Mouse (Mus musculus) small intestine, adult 2 months (tissue): ENCODE measurements around the gene 3110009E18Rik.

ENCODE experiments used
- CTCF ChIP-seq: fragments of 200-500 bp; IDR thresholded peaks from 2 replicates; pipeline ENCODE4 v1.5.1; 2012; ENCODE audit warnings: low read depth, mild to moderate bottlenecking, control low read depth, inconsistent platforms, low read length, moderate library complexity, mixed read lengths; ENCODE audit not compliant: insufficient replicate concordance, insufficient read length; ENCODE audit errors: extremely low read depth
- POLR2A ChIP-seq: fragments of 200-500 bp; IDR thresholded peaks from 2 replicates; pipeline ENCODE4 v1.6.1; 2012; ENCODE audit warnings: low read depth, mild to moderate bottlenecking, control low read depth, inconsistent platforms, low read length, moderate library complexity

DNA sequence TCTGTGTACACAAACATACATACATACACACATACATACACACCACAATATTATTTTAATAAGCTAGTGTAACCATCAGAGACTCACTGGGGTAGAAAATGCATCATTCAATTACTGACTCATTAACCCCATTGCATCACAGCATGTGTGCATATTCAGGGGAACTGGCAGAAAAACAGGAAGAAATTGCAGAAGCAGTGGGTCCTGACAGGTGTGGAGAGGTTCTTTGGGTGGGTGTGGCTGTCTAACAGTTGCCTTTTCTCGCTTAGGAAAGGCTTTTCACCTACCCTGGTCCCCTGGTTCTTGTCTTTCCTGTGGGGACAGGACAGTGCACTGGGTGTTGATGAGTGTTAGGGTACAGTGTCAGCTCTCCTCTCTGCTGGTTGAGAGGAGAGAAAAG lies 41.6 kb downstream of the 3110009E18Rik start:
- TF ChIP-seq CTCF: no peak
- TF ChIP-seq POLR2A: no peak
